Mouse (Mus musculus): ENCODE data around the gene Selenon. TPM values are rescaled to one million over a fixed set of nuclear protein-coding genes. Genes with fewer than 3 reads are reported as not detected.
A peak's percentile ranks its signal among the peaks of the same experiment; 100 is the strongest.
"Not testable (repeated sequence)": the region's sequence is repeated elsewhere in the genome, so short reads cannot be mapped to it uniquely, and the experiment has no call there.

The Selenon gene
- polyA plus RNA-seq, 1 experiment from 2014 or later = 17.1 TPM

- no peak for ATAC-seq (ENCODE audit: low read depth)
- no peak overlapping the region for H3K4me2 ChIP-seq
- H3K4me1 ChIP-seq (replicated peaks) = peaks cover 12% of the 10 kb centered on the region
- no peak overlapping the region for H3K4me3 ChIP-seq
- H3K36me3 ChIP-seq = no peaks in the 10 kb centered on the region
- H3K27me3 ChIP-seq = no peaks in the 10 kb centered on the region
- H3K9me3 ChIP-seq = no peaks in the 10 kb centered on the region
- H3K9ac ChIP-seq = no peak overlapping the region
- H3K27ac ChIP-seq (replicated peaks) = no peak overlapping the region
- WGBS = 93% methylated on average over 11 of the region's 11 CpGs
Observed at GRCm38 (mm10) chr4:134514309-134514930, 37.5 kb downstream of the Selenon start.

GRCm38 (mm10) chr4:134512798-134513197 is 39.2 kb downstream of the Selenon start:
- Histone ChIP-seq H3K36me3 (no peaks in the 10 kb centered on the region), H3K4me2 (peak overlapping the region; percentile 47), H3K4me3 (no peak overlapping the region), H3K27ac (replicated peaks) (no peak overlapping the region), H3K27me3 (no peaks in the 10 kb centered on the region), H3K9me3 (no peaks in the 10 kb centered on the region), H3K4me1 (replicated peaks) (peaks cover 12% of the 10 kb centered on the region), H3K9ac (no peak overlapping the region)
- 15% methylated on average over 15 of the region's 15 CpGs for WGBS
- ATAC-seq (ENCODE audit: low read depth) = no peak

- H3K36me3 ChIP-seq = peaks cover 9% of the 10 kb centered on the region; the same call in 1 of the 2 replicates
- no peak overlapping the region for H3K27ac ChIP-seq (replicated peaks)
- H3K4me3 ChIP-seq = peak overlapping the region; percentile 49
- H3K9ac ChIP-seq = no peak overlapping the region
- H3K4me1 ChIP-seq (replicated peaks) = peaks cover 12% of the 10 kb centered on the region
- no peak for ATAC-seq (ENCODE audit: low read depth)
- H3K9me3 ChIP-seq = no peaks in the 10 kb centered on the region
- WGBS = 79% methylated on average over 6 of the region's 6 CpGs
- H3K4me2 ChIP-seq = peak overlapping the region; percentile 91
- H3K27me3 ChIP-seq = no peaks in the 10 kb centered on the region
Observed at GRCm38 (mm10) chr4:134511730-134512129, 40.2 kb downstream of the Selenon start.

GRCm38 (mm10) chr4:134510845-134511411 is 41.0 kb downstream of the Selenon start, which contains the start of gene Aunip:
Aunip (plus strand) TSS chr4:134510999.
- peak; percentile 94 for ATAC-seq (ENCODE audit: low read depth)
- Histone ChIP-seq H3K9me3 (no peaks in the 10 kb centered on the region), H3K4me1 (replicated peaks) (peaks cover 12% of the 10 kb centered on the region), H3K27me3 (no peaks in the 10 kb centered on the region), H3K4me2 (peak within 1 kb of the TSS; percentile 91), H3K36me3 (peaks cover 9% of the 10 kb centered on the region; the same call in 1 of the 2 replicates), H3K4me3 (peak within 1 kb of the TSS; percentile 49), H3K27ac (replicated peaks) (no peak within 1 kb of the TSS), H3K9ac (peak within 1 kb of the TSS; percentile 61)
- under 1% methylated on average over 42 of the region's 42 CpGs for WGBS

- Histone ChIP-seq H3K27me3 (no peaks in the 10 kb centered on the region), H3K9me3 (no peaks in the 10 kb centered on the region), H3K9ac (no peak overlapping the region), H3K4me1 (replicated peaks) (peaks cover 12% of the 10 kb centered on the region), H3K36me3 (peaks cover 9% of the 10 kb centered on the region; the same call in 1 of the 2 replicates), H3K4me3 (peak overlapping the region; percentile 49), H3K4me2 (peak overlapping the region; percentile 91), H3K27ac (replicated peaks) (no peak overlapping the region)
- peak; percentile 37; the same call in 1 of the 2 replicates for ATAC-seq (ENCODE audit: low read depth)
- WGBS = 76% methylated on average over 4 of the region's 4 CpGs
Observed at GRCm38 (mm10) chr4:134510396-134510795, 41.6 kb downstream of the Selenon start.

GRCm38 (mm10) chr4:134506713-134507112 is 45.3 kb downstream of the Selenon start:
- no peak overlapping the region for H3K4me3 ChIP-seq
- WGBS = 88% methylated on average over 19 of the region's 19 CpGs
- ATAC-seq (ENCODE audit: low read depth) = no peak

GRCm38 (mm10) chr4:134505966-134506594 is 45.9 kb downstream of the Selenon start:
- no peak overlapping the region for H3K4me2 ChIP-seq
- WGBS = 85% methylated on average over 3 of the region's 4 CpGs
- no peak overlapping the region for H3K9ac ChIP-seq
- peaks cover 2% of the 10 kb centered on the region for H3K4me1 ChIP-seq (replicated peaks)
- H3K4me3 ChIP-seq = no peak overlapping the region
- no peak for ATAC-seq (ENCODE audit: low read depth)
- no peaks in the 10 kb centered on the region for H3K9me3 ChIP-seq
- no peak overlapping the region for H3K27ac ChIP-seq (replicated peaks)
- H3K27me3 ChIP-seq = no peaks in the 10 kb centered on the region
- H3K36me3 ChIP-seq = peaks cover 9% of the 10 kb centered on the region; the same call in 1 of the 2 replicates

More at GRCm38 (mm10) chr4:134506713-134507112, 45.3 kb downstream of the Selenon start:
- peaks cover 7% of the 10 kb centered on the region for H3K4me1 ChIP-seq (replicated peaks)
- no peak overlapping the region for H3K9ac ChIP-seq
- H3K4me2 ChIP-seq = no peak overlapping the region
- H3K9me3 ChIP-seq = no peaks in the 10 kb centered on the region
- H3K36me3 ChIP-seq = peaks cover 9% of the 10 kb centered on the region; the same call in 1 of the 2 replicates
- no peak overlapping the region for H3K27ac ChIP-seq (replicated peaks)
- no peaks in the 10 kb centered on the region for H3K27me3 ChIP-seq

GRCm38 (mm10) chr4:134505303-134505789 is 46.6 kb downstream of the Selenon start:
- 89% methylated on average over 4 of the region's 4 CpGs for WGBS
- H3K4me1 ChIP-seq (replicated peaks) = no peaks in the 10 kb centered on the region
- no peak overlapping the region for H3K4me2 ChIP-seq
- H3K27ac ChIP-seq (replicated peaks) = no peak overlapping the region
- no peaks in the 10 kb centered on the region for H3K9me3 ChIP-seq
- no peak overlapping the region for H3K4me3 ChIP-seq
- ATAC-seq (ENCODE audit: low read depth) = no peak
- no peaks in the 10 kb centered on the region for H3K27me3 ChIP-seq
- H3K9ac ChIP-seq = no peak overlapping the region
- H3K36me3 ChIP-seq = peaks cover 9% of the 10 kb centered on the region; the same call in 1 of the 2 replicates

GRCm38 (mm10) chr4:134503686-134504357 is 48.1 kb downstream of the Selenon start:
- no peaks in the 10 kb centered on the region for H3K27me3 ChIP-seq
- 74% methylated on average over 4 of the region's 4 CpGs for WGBS

GRCm38 (mm10) chr4:134501095-134501494 is 50.9 kb downstream of the Selenon start:
- Histone ChIP-seq H3K4me1 (replicated peaks) (peaks cover 24% of the 10 kb centered on the region), H3K27ac (replicated peaks) (no peak overlapping the region), H3K9me3 (no peaks in the 10 kb centered on the region), H3K27me3 (no peaks in the 10 kb centered on the region), H3K9ac (no peak overlapping the region), H3K36me3 (no peaks in the 10 kb centered on the region), H3K4me3 (no peak overlapping the region), H3K4me2 (no peak overlapping the region)
- 95% methylated on average over 6 of the region's 6 CpGs for WGBS
- ATAC-seq (ENCODE audit: low read depth) = no peak

More at GRCm38 (mm10) chr4:134503686-134504357, 48.1 kb downstream of the Selenon start:
- no peaks in the 10 kb centered on the region for H3K9me3 ChIP-seq
- no peak overlapping the region for H3K9ac ChIP-seq
- H3K27ac ChIP-seq (replicated peaks) = no peak overlapping the region
- H3K4me3 ChIP-seq = no peak overlapping the region
- peaks cover 9% of the 10 kb centered on the region; the same call in 1 of the 2 replicates for H3K36me3 ChIP-seq
- no peaks in the 10 kb centered on the region for H3K4me1 ChIP-seq (replicated peaks)
- no peak for ATAC-seq (ENCODE audit: low read depth)
- no peak overlapping the region for H3K4me2 ChIP-seq

GRCm38 (mm10) chr4:134498983-134499382 is 53.0 kb downstream of the Selenon start:
- 86% methylated on average over 6 of the region's 6 CpGs for WGBS
- H3K27me3 ChIP-seq; ATAC-seq (ENCODE audit: low read depth); H3K36me3 ChIP-seq; H3K9me3 ChIP-seq; H3K4me3 ChIP-seq; H3K9ac ChIP-seq: not testable (repeated sequence)
- H3K4me1 ChIP-seq (replicated peaks) = peaks cover 38% of the 10 kb centered on the region
- peak overlapping the region; percentile 52 for H3K27ac ChIP-seq (replicated peaks)
- H3K4me2 ChIP-seq = peak overlapping the region; percentile 89; the same call in 1 of the 2 replicates
